Mouse (Mus musculus) gastrocnemius, adult 2 months (tissue): Measurements from ENCODE around the gene Mief1. TPM values are rescaled to one million over a fixed set of nuclear protein-coding genes. Genes with fewer than 3 reads are reported as not detected.

ENCODE experiments used
- DNase-seq: peaks from one replicate; pipeline ENCODE4 v3.0.0; 2022
- H3K27ac ChIP-seq: fragments of 200-600 bp; 2 replicates; pipeline ENCODE4 v1.8.1; 2022; ENCODE audit warnings: mild to moderate bottlenecking
- H3K4me3 ChIP-seq: fragments of 200-600 bp; 2 replicates; pipeline ENCODE4 v1.8.1; 2022; ENCODE audit warnings: mild to moderate bottlenecking, moderate library complexity
- CTCF ChIP-seq: fragments of 200-600 bp; IDR thresholded peaks from 2 replicates; pipeline ENCODE4 v1.8.1; 2022; ENCODE audit warnings: antibody characterized with exemption, mild to moderate bottlenecking, moderate library complexity
- intact Hi-C: fragments of 180-260 bp; cut with DNase I; formaldehyde crosslinking; loops from one replicate; pipeline ENCODE4 v1.15.1; 2025
- total RNA-seq, 2 experiments: library from RNA; stranded (reverse); gene quantifications; 2 replicates each; pipeline ENCODE4 v1.2.3; 2021

Gene Mief1
- total RNA-seq, 2 experiments from 2014 or later: 20.6 to 24.6 TPM

GRCm38 (mm10) chr15:80235535-80235934, 1.7 kb downstream of the Mief1 start, which contains the start of gene AC140267.1:
TSS of gene AC140267.1 (plus strand) at chr15:80235835.
- peak within 1 kb of the TSS; percentile 99 for H3K4me3 ChIP-seq
- intact Hi-C loops: loop anchor here (2.0 to 10.0 kb wide), 2 partner anchors 19 to 291 kb away; partner anchors contain the start of gene Atf4
- no peak for TF ChIP-seq CTCF
- DNase-seq: no peak
- peak within 1 kb of the TSS; percentile 91 for H3K27ac ChIP-seq

GRCm38 (mm10) chr15:80248135-80248534, 14.3 kb downstream of the Mief1 start:
- intact Hi-C loops: no loop called here
- DNase-seq: no peak
- no peak overlapping the region for H3K4me3 ChIP-seq
- TF ChIP-seq CTCF: no peak
- no peak overlapping the region for H3K27ac ChIP-seq

GRCm38 (mm10) chr15:80248596-80248995, 14.8 kb downstream of the Mief1 start:
- DNase-seq: no peak
- no peak for TF ChIP-seq CTCF
- no peak overlapping the region for H3K4me3 ChIP-seq
- intact Hi-C loops: no loop called here
- no peak overlapping the region for H3K27ac ChIP-seq

GRCm38 (mm10) chr15:80249672-80250071, 15.9 kb downstream of the Mief1 start:
- Histone ChIP-seq H3K27ac (no peak overlapping the region), H3K4me3 (no peak overlapping the region)
- intact Hi-C loops: no loop called here
- DNase-seq: no peak
- no peak for TF ChIP-seq CTCF

GRCm38 (mm10) chr15:80250586-80250985, 16.8 kb downstream of the Mief1 start:
- no peak for TF ChIP-seq CTCF
- H3K27ac ChIP-seq: peak overlapping the region; percentile 63; the same call in 1 of the 2 replicates
- DNase-seq: no peak
- H3K4me3 ChIP-seq: no peak overlapping the region
- intact Hi-C loops: no loop called here

GRCm38 (mm10) chr15:80253530-80253929, 19.7 kb downstream of the Mief1 start:
- TF ChIP-seq CTCF: no peak
- H3K4me3 ChIP-seq: no peak overlapping the region
- intact Hi-C loops: no loop called here
- peak overlapping the region; percentile 99 for H3K27ac ChIP-seq
- DNase-seq: no peak

- DNase-seq: peak; percentile 47
These were observed 20.4 kb downstream of the Mief1 start for GRCm38 (mm10) chr15:80254207-80254606.

GRCm38 (mm10) chr15:80254847-80255645, 21.2 kb downstream of the Mief1 start, which contains the start of gene Atf4:
TSS of gene Atf4 (plus strand) at chr15:80255184.
- peak within 1 kb of the TSS; percentile 78 for H3K4me3 ChIP-seq
- DNase-seq: peak; percentile 99
- H3K27ac ChIP-seq: peak within 1 kb of the TSS; percentile 99
- TF ChIP-seq CTCF: no peak
- intact Hi-C loops: loop anchor here (2.0 kb wide), 1 partner anchor 20 kb away; the partner anchor contains the start of genes AC140267.1 and Mief1

More at GRCm38 (mm10) chr15:80254207-80254606, 20.4 kb downstream of the Mief1 start:
- intact Hi-C loops: loop anchor here (2.0 kb wide), 1 partner anchor 19 kb away; the partner anchor contains the start of genes AC140267.1 and Mief1
- peak overlapping the region; percentile 99 for H3K27ac ChIP-seq
- TF ChIP-seq CTCF: no peak
- peak overlapping the region; percentile 78 for H3K4me3 ChIP-seq

GRCm38 (mm10) chr15:80255646-80256121, 21.9 kb downstream of the Mief1 start:
- Histone ChIP-seq H3K4me3 (peak overlapping the region; percentile 78), H3K27ac (peak overlapping the region; percentile 99)
- 0 out of 2 replicates have a peak, but pooled peaks have one; percentile 5 for TF ChIP-seq CTCF
- intact Hi-C loops: loop anchor here (2.0 kb wide), 1 partner anchor 21 kb away; the partner anchor contains the start of genes AC140267.1 and Mief1
- peak; percentile 93 for DNase-seq

GRCm38 (mm10) chr15:80256242-80256641, 22.4 kb downstream of the Mief1 start:
- H3K4me3 ChIP-seq: peak overlapping the region; percentile 78
- intact Hi-C loops: no loop called here
- TF ChIP-seq CTCF: no peak
- H3K27ac ChIP-seq: peak overlapping the region; percentile 99
- peak; percentile 33 for DNase-seq

GRCm38 (mm10) chr15:80256656-80257601, 23.1 kb downstream of the Mief1 start:
- H3K4me3 ChIP-seq: peak overlapping the region; percentile 78
- peak overlapping the region; percentile 99 for H3K27ac ChIP-seq
- intact Hi-C loops: no loop called here
- no peak for TF ChIP-seq CTCF
- no peak for DNase-seq
